Mouse (Mus musculus): ENCODE data around the gene Plvap.
"Not testable (repeated sequence)": the region's sequence is repeated elsewhere in the genome, so short reads cannot be mapped to it uniquely, and the experiment has no call there.

Gene Plvap

GRCm38 (mm10) chr8:71526272-71526671 is 14.7 kb upstream of the Plvap start:
- no peak for DNase-seq (ENCODE audit: low spot score in 2 of 2)

DNA sequence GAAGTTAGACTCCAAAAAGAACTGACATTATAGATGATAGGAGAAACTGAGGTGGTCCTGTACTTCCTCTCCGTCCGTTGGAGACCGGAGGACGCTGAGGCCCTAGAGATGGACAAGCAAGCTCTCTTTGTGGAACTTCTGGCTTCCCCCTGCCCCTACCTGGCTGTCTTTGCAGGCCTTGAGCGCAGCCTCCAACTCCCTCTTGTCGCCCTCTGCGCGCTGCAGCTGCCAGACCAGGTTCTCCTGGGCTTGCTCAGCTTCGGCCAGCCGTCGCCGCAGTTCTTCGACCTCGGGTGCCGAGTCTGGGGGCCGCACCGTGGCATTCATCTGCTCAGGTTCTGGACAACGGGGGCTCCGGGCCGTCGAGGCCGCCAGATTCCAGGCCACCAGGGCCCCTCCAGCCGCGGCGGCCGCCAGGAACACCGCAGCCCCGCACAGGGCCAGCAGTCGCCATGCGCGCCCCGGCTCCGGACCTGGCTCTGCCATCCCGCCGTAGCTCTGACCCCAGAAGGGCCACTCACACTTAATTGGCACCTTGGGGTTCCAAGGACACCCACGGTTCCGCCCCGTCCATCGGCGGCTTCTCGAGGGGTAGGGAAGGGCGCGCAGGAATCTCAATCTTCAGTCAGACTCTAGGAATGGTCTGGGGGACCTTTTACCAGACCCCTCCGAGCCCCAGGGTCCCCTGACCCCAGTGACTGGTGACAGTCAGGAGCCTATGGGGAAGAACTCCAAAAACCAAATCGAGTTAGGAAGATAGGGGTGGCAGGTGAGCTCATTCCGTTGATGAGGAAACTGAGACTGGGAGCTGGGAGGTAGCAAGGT is 13.9 kb upstream of the Plvap start, which contains the start of gene Ccdc194:
Ccdc194 (minus strand) TSS at position 486 of the 825 bp plus-strand sequence.
- DNase-seq (ENCODE audit: low spot score in 2 of 2), result no peak

GRCm38 (mm10) chr8:71521634-71522033 is 10.1 kb upstream of the Plvap start:
- DNase-seq (ENCODE audit: low spot score in 2 of 2), result peak; percentile 81 to 82

DNA sequence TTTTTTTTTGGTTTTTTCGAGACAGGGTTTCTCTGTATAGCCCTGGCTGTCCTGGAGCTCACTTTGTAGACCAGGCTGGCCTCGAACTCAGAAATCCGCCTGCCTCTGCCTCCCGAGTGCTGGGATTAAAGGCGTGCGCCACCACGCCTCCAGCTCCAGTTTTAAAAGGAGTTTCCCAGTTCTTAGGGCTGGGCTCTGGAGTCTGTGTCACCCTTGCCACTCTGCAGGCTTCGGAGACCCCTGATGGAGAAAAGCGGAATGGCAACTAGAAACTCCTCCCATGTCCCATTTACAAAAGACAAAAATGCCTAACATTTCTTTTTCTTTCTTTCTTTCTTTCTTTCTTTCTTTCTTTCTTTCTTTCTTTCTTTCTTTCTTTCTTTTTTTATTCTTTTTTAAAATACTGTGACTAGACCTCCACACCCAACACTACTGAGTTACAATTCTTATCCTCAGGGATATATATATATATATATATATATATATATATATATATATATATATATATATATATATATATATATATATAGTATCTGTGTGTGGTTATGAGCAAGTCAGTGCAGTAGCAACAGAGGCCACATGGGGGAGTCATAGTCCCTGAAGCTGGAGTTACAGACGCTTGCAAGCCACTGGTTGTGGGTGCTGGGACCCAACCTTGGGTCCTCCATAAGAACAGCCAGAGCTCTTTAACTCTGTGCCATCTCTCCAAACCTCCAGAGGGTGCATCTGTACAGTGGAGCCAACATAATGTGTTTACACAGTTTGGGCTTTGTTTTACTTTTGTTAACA is 7.7 kb upstream of the Plvap start:
- not testable (repeated sequence) for DNase-seq (ENCODE audit: low spot score in 2 of 2)

GRCm38 (mm10) chr8:71516786-71517185 is 5.2 kb upstream of the Plvap start:
- DNase-seq (ENCODE audit: low spot score in 2 of 2), result no peak

GRCm38 (mm10) chr8:71515043-71515442 is 3.5 kb upstream of the Plvap start:
- no peak for DNase-seq (ENCODE audit: low spot score in 2 of 2)

GRCm38 (mm10) chr8:71513018-71513754 is 1.6 kb upstream of the Plvap start:
- no peak for DNase-seq (ENCODE audit: low spot score in 2 of 2)

DNA sequence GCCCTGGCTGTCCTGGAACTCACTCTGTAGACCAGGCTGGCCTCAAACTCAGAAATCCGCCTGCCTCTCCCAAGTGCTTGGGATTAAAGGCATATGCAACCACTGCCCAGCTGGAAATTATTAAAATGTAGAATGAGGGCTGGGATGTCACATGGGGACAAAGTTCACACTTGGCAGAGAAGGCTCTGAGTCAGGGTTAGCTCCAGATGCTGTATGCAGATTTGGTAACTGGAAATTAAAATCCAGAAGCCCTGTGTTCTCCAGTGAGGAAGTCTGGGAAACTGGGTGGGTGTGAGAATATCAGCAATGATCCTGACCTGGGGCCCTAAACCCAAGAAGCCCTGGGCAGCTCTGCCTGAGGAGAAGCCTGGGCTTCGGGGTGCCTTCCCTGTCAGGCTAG is 2.2 kb downstream of the Plvap start:
- DNase-seq (ENCODE audit: low spot score in 2 of 2), result no peak

DNA sequence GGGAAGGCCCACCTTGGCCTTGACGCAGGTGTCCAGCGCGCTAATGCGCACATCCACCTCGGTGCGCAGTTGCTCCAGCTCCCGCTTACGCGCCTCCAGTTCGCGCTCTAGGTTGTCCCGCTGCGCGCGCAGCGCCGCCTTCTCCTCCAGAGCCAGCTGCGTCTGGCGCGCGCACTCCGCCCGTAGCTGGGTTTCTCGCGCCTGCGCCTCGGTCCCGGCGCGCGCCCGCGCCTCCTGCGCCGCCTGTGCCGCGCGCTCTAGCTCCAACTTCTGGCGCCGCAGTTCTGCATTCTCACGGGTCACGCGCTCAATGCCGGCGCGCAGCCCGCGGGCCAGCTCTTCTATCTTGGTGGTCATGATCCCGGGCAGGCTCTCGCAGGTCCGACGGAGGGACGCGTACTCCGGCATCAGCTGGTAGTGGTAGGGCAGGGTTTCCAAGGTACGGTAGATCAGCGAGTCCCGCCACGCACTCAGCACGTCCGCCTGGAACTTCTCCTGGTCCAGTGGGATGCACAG is 3.9 kb downstream of the Plvap start:
- DNase-seq (ENCODE audit: low spot score in 2 of 2), result peak; percentile 54 to 71

GRCm38 (mm10) chr8:71505979-71506378 is 5.6 kb downstream of the Plvap start:
- no peak for DNase-seq (ENCODE audit: low spot score in 2 of 2)

GRCm38 (mm10) chr8:71505326-71505725 is 6.2 kb downstream of the Plvap start:
- DNase-seq (ENCODE audit: low spot score in 2 of 2), result no peak

DNA sequence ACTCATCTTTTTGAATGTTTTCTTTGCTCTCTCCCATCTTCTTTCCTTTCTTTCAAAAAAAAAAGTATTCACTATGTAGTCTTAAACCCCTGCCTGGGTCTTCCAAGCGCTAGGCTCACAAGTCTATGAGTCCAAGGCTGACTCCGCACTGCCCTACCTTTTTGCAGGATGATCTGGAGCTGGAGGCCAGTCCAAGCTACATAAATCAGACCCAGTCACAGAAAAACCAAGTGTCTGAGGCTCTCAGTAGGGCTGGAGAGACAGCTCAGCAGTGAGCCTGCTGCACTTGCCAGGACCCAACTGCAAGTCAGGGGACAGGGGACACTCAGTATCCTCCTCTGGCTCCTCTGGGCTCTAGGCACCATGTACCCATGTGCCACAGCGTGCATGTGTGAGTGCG is 7.2 kb downstream of the Plvap start:
- no peak for DNase-seq (ENCODE audit: low spot score in 2 of 2)

DNA sequence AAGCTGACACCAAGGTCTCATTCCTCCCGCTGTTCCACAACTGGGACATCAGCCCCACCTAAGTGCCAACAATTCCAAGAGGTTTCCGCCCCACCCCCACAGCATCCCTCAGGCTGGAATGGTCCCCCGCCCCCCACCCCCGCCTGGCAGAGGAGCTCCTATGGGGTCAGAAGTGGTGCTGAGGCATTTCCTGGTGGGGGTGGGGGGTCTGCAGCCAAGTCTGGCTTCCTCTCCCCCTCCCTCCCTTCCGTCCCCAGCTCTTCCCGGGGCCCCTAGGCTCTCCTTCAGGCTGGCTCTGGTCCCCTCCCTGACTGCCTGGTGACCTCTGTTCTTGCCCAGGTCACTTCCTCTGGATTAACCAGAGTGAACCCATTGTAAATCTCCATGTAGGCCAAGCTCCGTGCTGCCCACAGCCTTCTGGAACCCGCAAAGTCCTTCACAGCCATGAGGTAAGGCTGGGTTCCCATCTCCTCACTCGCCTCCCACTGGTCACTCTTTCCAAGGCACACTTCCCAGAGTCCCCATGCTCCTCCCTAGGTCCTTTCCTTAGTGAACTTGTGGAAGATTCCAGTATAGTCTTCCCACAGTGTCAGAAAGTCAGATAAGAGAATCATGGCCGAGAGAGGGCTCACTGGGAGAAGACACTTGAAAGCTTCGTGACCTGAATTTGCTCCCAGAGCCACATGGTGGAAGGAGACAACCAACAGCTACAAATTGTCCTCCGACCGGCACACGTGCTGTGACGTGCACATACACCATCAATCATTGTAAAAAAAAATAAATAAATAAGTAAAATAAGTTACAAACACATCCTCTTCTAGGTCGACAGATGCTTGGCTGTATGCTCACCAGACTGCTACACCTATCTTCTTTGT is 12.5 kb downstream of the Plvap start:
- DNase-seq (ENCODE audit: low spot score in 2 of 2), result no peak

DNA sequence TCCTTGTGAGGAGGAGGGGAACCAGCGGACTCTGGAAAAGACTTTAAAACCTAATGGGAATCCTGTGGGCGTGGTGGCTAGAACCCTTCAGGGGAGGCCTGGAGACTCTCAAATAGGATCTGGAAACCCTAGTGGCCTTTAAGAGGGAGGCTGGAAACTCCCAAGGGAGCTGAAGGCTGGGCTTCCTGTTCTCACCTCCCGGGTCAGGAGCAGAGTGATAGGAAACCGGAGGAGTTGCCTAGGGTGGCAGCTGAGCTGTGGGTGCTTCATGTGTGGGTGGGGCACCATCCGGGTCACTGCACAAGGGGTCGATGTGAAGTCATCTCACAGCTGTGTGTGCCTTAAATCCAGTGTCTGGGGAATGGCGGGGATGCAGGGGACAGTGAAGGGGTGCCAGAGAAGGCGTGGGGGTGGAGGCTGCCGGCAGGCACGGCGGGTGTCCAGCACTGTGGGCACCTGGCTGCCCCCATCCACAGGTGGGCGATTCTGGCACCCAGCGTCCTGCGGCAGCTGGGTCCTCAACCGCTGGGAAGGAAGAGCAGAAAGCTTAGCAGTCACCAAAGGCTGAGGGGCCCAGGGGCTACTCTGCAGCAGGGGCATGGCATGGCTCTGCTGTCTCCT is 13.6 kb downstream of the Plvap start:
- DNase-seq (ENCODE audit: low spot score in 2 of 2), result no peak

DNA sequence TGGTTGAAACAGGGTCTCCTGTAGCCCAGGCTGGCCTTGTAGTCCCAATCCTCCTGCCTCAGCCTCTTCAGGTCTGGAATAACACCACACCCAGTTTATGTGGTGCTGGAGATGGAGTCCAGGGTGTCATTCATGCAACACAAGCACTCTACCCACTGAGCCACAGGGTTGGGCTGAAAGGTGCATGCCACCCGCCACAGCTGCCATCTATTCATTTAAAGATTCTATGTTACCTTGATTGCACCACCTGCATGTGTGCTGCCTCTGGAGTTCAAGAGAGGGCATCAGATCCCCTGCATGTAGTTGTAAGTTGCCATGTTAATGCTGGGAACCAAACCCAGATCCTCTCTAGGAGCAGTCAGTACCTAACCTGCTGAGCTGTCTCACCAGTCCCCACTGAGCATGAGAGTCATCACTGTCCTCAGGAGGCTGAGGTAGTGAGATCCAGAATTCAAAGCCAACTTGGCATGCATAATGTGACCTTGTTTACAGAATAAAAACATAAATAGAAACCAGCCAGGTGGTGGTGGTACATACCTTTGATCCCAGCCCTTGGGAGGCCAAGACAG is 14.4 kb downstream of the Plvap start:
- DNase-seq (ENCODE audit: low spot score in 2 of 2), result no peak

DNA sequence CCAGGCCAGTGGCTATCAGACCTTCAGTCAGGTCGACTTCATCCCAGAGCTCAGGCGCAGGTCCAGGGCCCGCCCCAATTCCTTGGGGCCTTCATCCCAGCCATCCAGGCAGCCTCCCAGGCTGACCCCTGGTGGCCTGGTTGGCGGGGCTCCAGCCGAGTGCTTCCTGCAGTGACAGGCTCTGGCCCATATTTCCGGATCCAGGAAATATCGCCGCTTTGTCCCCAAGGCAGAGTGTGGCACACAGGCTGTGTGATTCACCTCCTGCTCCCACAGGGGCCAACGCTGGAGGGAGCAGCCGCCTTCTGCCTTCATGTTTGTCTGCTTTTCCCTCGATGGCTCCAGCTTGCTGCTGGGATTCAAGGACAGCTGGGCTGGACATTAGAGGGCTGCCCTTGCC is 15.1 kb downstream of the Plvap start:
- DNase-seq (ENCODE audit: low spot score in 2 of 2), result no peak

- DNase-seq (ENCODE audit: low spot score in 2 of 2), result no peak
Observed at GRCm38 (mm10) chr8:71495811-71496210, 15.7 kb downstream of the Plvap start.

DNA sequence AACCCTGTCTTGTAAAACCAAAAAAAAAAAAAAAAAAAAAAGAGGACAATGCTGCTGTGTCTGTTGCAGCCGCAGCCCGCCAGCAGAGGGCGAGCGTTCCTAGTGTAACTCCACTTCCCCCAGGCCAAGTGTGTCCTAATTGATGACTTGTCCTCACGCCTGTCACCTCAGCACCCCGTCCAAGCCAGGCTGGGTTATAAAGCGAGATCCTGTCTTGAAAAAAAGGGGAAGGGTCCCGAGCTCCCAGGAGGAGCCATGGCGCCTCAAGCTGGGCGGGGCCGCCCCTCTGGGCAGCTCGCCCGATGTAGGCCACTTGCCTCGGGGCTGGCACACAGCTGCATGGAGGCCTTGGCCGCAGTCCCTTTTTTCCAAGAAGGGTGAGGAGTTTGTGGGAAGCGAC is 16.5 kb downstream of the Plvap start:
- DNase-seq (ENCODE audit: low spot score in 2 of 2), result peak in 1 of 2 experiments; percentile 69

GRCm38 (mm10) chr8:71488454-71488853 is 23.1 kb downstream of the Plvap start:
- peak; percentile 77 to 82 for DNase-seq (ENCODE audit: low spot score in 2 of 2)

Data from frontal cortex, postnatal 14 days (tissue).